Mouse (Mus musculus) olfactory bulb, adult 2 months (tissue): ENCODE measurements around the gene Tep1.

Experiments used
- CTCF ChIP-seq: fragments of 200-500 bp; IDR thresholded peaks from 2 replicates; pipeline ENCODE4 v1.5.1; 2012; ENCODE audit warnings: low read depth, mild to moderate bottlenecking, low read length, moderate library complexity; ENCODE audit not compliant: insufficient read depth
- POLR2A ChIP-seq: fragments of 200-500 bp; IDR thresholded peaks from 2 replicates; pipeline ENCODE4 v1.6.1; 2012; ENCODE audit warnings: mild to moderate bottlenecking, low read depth, low read length, moderate library complexity; ENCODE audit not compliant: insufficient read depth

GRCm38 (mm10) chr14:50813060-50813459, 57.3 kb downstream of the Tep1 start:
- TF ChIP-seq CTCF: no peak
- TF ChIP-seq POLR2A: no peak
